Mouse (Mus musculus) midbrain, embryonic 15.5 days (tissue): ENCODE measurements around the gene Rbl2. TPM values are rescaled to one million over a fixed set of nuclear protein-coding genes. Genes with fewer than 3 reads are reported as not detected.
A peak's percentile ranks its signal among the peaks of the same experiment; 100 is the strongest.

Experiments
- ATAC-seq: fragments of 200-750 bp; cut with Nextera tagmentation; replicated peaks from 2 replicates; pipeline ENCODE4 v1.8.0; 2017; ENCODE audit warnings: moderate TSS enrichment
- H3K27ac ChIP-seq: fragments of 300-500 bp; sonication (generic); 2 replicates; pipeline ENCODE4 v1.5.1; 2015; ENCODE audit warnings: mild to moderate bottlenecking, inconsistent platforms
- H3K27me3 ChIP-seq: fragments of 300-500 bp; sonication (generic); replicated peaks from 2 replicates; pipeline ENCODE4 v1.6.1; 2015; ENCODE audit warnings: inconsistent platforms
- H3K36me3 ChIP-seq: fragments of 300-500 bp; sonication (generic); replicated peaks from 2 replicates; pipeline ENCODE4 v1.6.1; 2015; ENCODE audit warnings: inconsistent platforms
- H3K4me1 ChIP-seq: fragments of 300-500 bp; sonication (generic); 2 replicates; pipeline ENCODE4 v1.6.1; 2015; ENCODE audit warnings: inconsistent platforms
- H3K4me2 ChIP-seq: fragments of 300-500 bp; sonication (generic); 2 replicates; pipeline ENCODE4 v1.6.1; 2015; ENCODE audit warnings: inconsistent platforms, mild to moderate bottlenecking, moderate library complexity
- H3K4me3 ChIP-seq: fragments of 300-500 bp; sonication (generic); 2 replicates; pipeline ENCODE4 v1.5.1; 2015; ENCODE audit warnings: mild to moderate bottlenecking, inconsistent platforms
- H3K9ac ChIP-seq: fragments of 300-500 bp; sonication (generic); 2 replicates; pipeline ENCODE4 v1.6.1; 2015; ENCODE audit warnings: mild to moderate bottlenecking, inconsistent platforms
- H3K9me3 ChIP-seq: fragments of 300-500 bp; sonication (generic); 2 replicates; pipeline ENCODE4 v1.6.1; 2016; ENCODE audit warnings: inconsistent platforms
- WGBS: fragments of 180-500 bp; shearing (Covaris S2); methylation state at CpG from one replicate; pipeline ENCODE4 v1.1.7; 2015; ENCODE audit warnings: mixed read lengths; 5-methylcytosine and 5-hydroxymethylcytosine counted together
- polyA plus RNA-seq: library from polyadenylated mRNA; unstranded; fragments of >200 nt; fragmentation: Nextera tagmentation; extraction: Ambion mirVana; gene quantifications from 2 replicates; pipeline ENCODE4 v1.2.1, GENCODE M21; 2015

Rbl2 gene
- polyA plus RNA-seq, 1 experiment from 2014 or later: 22.0 TPM

- H3K9ac ChIP-seq: no peak overlapping the region
- no peaks in the 10 kb centered on the region for H3K36me3 ChIP-seq
- ATAC-seq: peak; percentile 14; the same call in 1 of the 2 replicates
- H3K4me3 ChIP-seq: no peak overlapping the region
- H3K4me1 ChIP-seq: no peaks in the 10 kb centered on the region
- WGBS: 6% methylated on average over 6 of the region's 6 CpGs
- H3K9me3 ChIP-seq: no peaks in the 10 kb centered on the region
- H3K4me2 ChIP-seq: no peak overlapping the region
- H3K27ac ChIP-seq: no peak overlapping the region
- H3K27me3 ChIP-seq: no peaks in the 10 kb centered on the region
Observed at GRCm38 (mm10) chr8:91147715-91148114, 77.9 kb downstream of the Rbl2 start.

- Histone ChIP-seq H3K4me1 (no peaks in the 10 kb centered on the region), H3K4me3 (no peak overlapping the region), H3K36me3 (no peaks in the 10 kb centered on the region), H3K9ac (no peak overlapping the region), H3K9me3 (no peaks in the 10 kb centered on the region), H3K4me2 (no peak overlapping the region), H3K27ac (no peak overlapping the region), H3K27me3 (no peaks in the 10 kb centered on the region)
- 84% methylated on average over 15 of the region's 15 CpGs for WGBS
- no peak for ATAC-seq
Observed at GRCm38 (mm10) chr8:91148643-91149178, 78.9 kb downstream of the Rbl2 start.

GRCm38 (mm10) chr8:91149298-91149697 is 79.4 kb downstream of the Rbl2 start:
- Histone ChIP-seq H3K9ac (no peak overlapping the region), H3K4me3 (no peak overlapping the region), H3K27ac (no peak overlapping the region), H3K36me3 (no peaks in the 10 kb centered on the region), H3K27me3 (no peaks in the 10 kb centered on the region), H3K4me1 (no peaks in the 10 kb centered on the region), H3K9me3 (no peaks in the 10 kb centered on the region), H3K4me2 (no peak overlapping the region)
- 74% methylated on average over 3 of the region's 3 CpGs for WGBS
- no peak for ATAC-seq

- no peak overlapping the region for H3K27ac ChIP-seq
- WGBS: 88% methylated on average over 7 of the region's 7 CpGs
- no peaks in the 10 kb centered on the region for H3K9me3 ChIP-seq
- H3K4me1 ChIP-seq: no peaks in the 10 kb centered on the region
- H3K4me2 ChIP-seq: no peak overlapping the region
- H3K36me3 ChIP-seq: no peaks in the 10 kb centered on the region
- ATAC-seq: no peak
- H3K4me3 ChIP-seq: no peak overlapping the region
- H3K9ac ChIP-seq: no peak overlapping the region
- no peaks in the 10 kb centered on the region for H3K27me3 ChIP-seq
Observed at GRCm38 (mm10) chr8:91151531-91151930, 81.7 kb downstream of the Rbl2 start.

- no peak overlapping the region for H3K4me2 ChIP-seq
- no peak overlapping the region for H3K4me3 ChIP-seq
- H3K9me3 ChIP-seq: no peaks in the 10 kb centered on the region
- H3K36me3 ChIP-seq: no peaks in the 10 kb centered on the region
- 79% methylated on average over 3 of the region's 3 CpGs for WGBS
- no peaks in the 10 kb centered on the region for H3K27me3 ChIP-seq
- H3K9ac ChIP-seq: no peak overlapping the region
- no peak for ATAC-seq
- no peaks in the 10 kb centered on the region for H3K4me1 ChIP-seq
- H3K27ac ChIP-seq: no peak overlapping the region
Observed at GRCm38 (mm10) chr8:91153831-91154230, 84.0 kb downstream of the Rbl2 start.

- no peak for ATAC-seq
- Histone ChIP-seq H3K36me3 (no peaks in the 10 kb centered on the region), H3K9me3 (no peaks in the 10 kb centered on the region), H3K9ac (no peak overlapping the region), H3K4me2 (no peak overlapping the region), H3K27me3 (no peaks in the 10 kb centered on the region), H3K4me3 (no peak overlapping the region), H3K27ac (no peak overlapping the region), H3K4me1 (peaks cover 4% of the 10 kb centered on the region)
- 42% methylated on average over 6 of the region's 6 CpGs for WGBS
Observed at GRCm38 (mm10) chr8:91154564-91154963, 84.7 kb downstream of the Rbl2 start.

GRCm38 (mm10) chr8:91158617-91159016 is 88.8 kb downstream of the Rbl2 start:
- WGBS: 97% methylated on average over 10 of the region's 10 CpGs

GRCm38 (mm10) chr8:91159959-91160800 is 90.3 kb downstream of the Rbl2 start:
- Histone ChIP-seq H3K9ac (no peak overlapping the region), H3K27ac (0 out of 2 replicates have a peak overlapping the region, but pooled peaks have one; percentile 42), H3K9me3 (no peaks in the 10 kb centered on the region), H3K4me2 (no peak overlapping the region), H3K4me1 (peaks cover 15% of the 10 kb centered on the region), H3K27me3 (no peaks in the 10 kb centered on the region), H3K4me3 (no peak overlapping the region), H3K36me3 (no peaks in the 10 kb centered on the region)
- WGBS: 25% methylated on average over 15 of the region's 15 CpGs
- peak; percentile 58; the same call in 1 of the 2 replicates for ATAC-seq

More at GRCm38 (mm10) chr8:91158617-91159016, 88.8 kb downstream of the Rbl2 start:
- Histone ChIP-seq H3K9ac (no peak overlapping the region), H3K27me3 (no peaks in the 10 kb centered on the region), H3K36me3 (no peaks in the 10 kb centered on the region), H3K9me3 (no peaks in the 10 kb centered on the region), H3K4me2 (no peak overlapping the region), H3K4me3 (no peak overlapping the region), H3K4me1 (peaks cover 15% of the 10 kb centered on the region), H3K27ac (no peak overlapping the region)
- no peak for ATAC-seq

- H3K27ac ChIP-seq: peak overlapping the region; percentile 58
- 77% methylated on average over 6 of the region's 6 CpGs for WGBS
- H3K4me3 ChIP-seq: no peak overlapping the region
Observed at GRCm38 (mm10) chr8:91170152-91170551, 100.3 kb downstream of the Rbl2 start.

GRCm38 (mm10) chr8:91170914-91171313 is 101.1 kb downstream of the Rbl2 start:
- 10% methylated on average over 14 of the region's 14 CpGs for WGBS
- 0 out of 2 replicates have a peak overlapping the region, but pooled peaks have one; percentile 1 for H3K4me3 ChIP-seq
- no peak overlapping the region for H3K27ac ChIP-seq

More at GRCm38 (mm10) chr8:91170152-91170551, 100.3 kb downstream of the Rbl2 start:
- no peak overlapping the region for H3K4me2 ChIP-seq
- ATAC-seq: no peak
- peaks cover 23% of the 10 kb centered on the region for H3K4me1 ChIP-seq
- H3K27me3 ChIP-seq: no peaks in the 10 kb centered on the region
- no peak overlapping the region for H3K9ac ChIP-seq
- no peaks in the 10 kb centered on the region for H3K9me3 ChIP-seq
- H3K36me3 ChIP-seq: no peaks in the 10 kb centered on the region

GRCm38 (mm10) chr8:91171605-91172004 is 101.7 kb downstream of the Rbl2 start:
- peak overlapping the region; percentile 56; the same call in 1 of the 2 replicates for H3K27ac ChIP-seq
- peak; percentile 75 for ATAC-seq
- no peak overlapping the region for H3K9ac ChIP-seq
- H3K4me2 ChIP-seq: peak overlapping the region; percentile 20
- no peaks in the 10 kb centered on the region for H3K27me3 ChIP-seq
- WGBS: 29% methylated on average over 13 of the region's 13 CpGs
- no peaks in the 10 kb centered on the region for H3K9me3 ChIP-seq
- H3K4me3 ChIP-seq: no peak overlapping the region
- H3K36me3 ChIP-seq: no peaks in the 10 kb centered on the region
- peaks cover 23% of the 10 kb centered on the region for H3K4me1 ChIP-seq

More at GRCm38 (mm10) chr8:91170914-91171313, 101.1 kb downstream of the Rbl2 start:
- Histone ChIP-seq H3K4me2 (peak overlapping the region; percentile 44), H3K4me1 (peaks cover 23% of the 10 kb centered on the region), H3K9me3 (no peaks in the 10 kb centered on the region), H3K9ac (no peak overlapping the region), H3K27me3 (no peaks in the 10 kb centered on the region), H3K36me3 (no peaks in the 10 kb centered on the region)
- peak; percentile 80 for ATAC-seq
